Mouse (Mus musculus) stomach, embryonic 15.5 days (tissue): ENCODE data around the gene Tm7sf3. TPM values are rescaled to one million over a fixed set of nuclear protein-coding genes. Genes with fewer than 3 reads are reported as not detected.

Source experiments
- ATAC-seq: fragments of 200-750 bp; cut with Nextera tagmentation; 2 replicates; pipeline ENCODE4 v1.8.0; 2017; ENCODE audit warnings: low read depth, moderate number of reproducible peaks, moderate TSS enrichment; ENCODE audit not compliant: insufficient read depth, low FRiP score
- H3K27ac ChIP-seq: fragments of 300-500 bp; sonication (generic); 2 replicates; pipeline ENCODE4 v1.5.1; 2015; ENCODE audit warnings: mild to moderate bottlenecking, inconsistent platforms
- H3K27me3 ChIP-seq: fragments of 300-500 bp; sonication (generic); replicated peaks from 2 replicates; pipeline ENCODE4 v1.6.1; 2015; ENCODE audit warnings: inconsistent platforms
- H3K36me3 ChIP-seq: fragments of 300-500 bp; sonication (generic); 2 replicates; pipeline ENCODE4 v1.6.1; 2015; ENCODE audit warnings: inconsistent platforms
- H3K4me1 ChIP-seq: fragments of 300-500 bp; sonication (generic); 2 replicates; pipeline ENCODE4 v1.6.1; 2015; ENCODE audit warnings: inconsistent platforms
- H3K4me2 ChIP-seq: fragments of 300-500 bp; sonication (generic); 2 replicates; pipeline ENCODE4 v1.6.1; 2015; ENCODE audit warnings: mild to moderate bottlenecking, inconsistent platforms
- H3K4me3 ChIP-seq: fragments of 300-500 bp; sonication (generic); replicated peaks from 2 replicates; pipeline ENCODE4 v1.5.1; 2015; ENCODE audit warnings: inconsistent platforms
- H3K9ac ChIP-seq: fragments of 300-500 bp; sonication (generic); 2 replicates; pipeline ENCODE4 v1.6.1; 2015; ENCODE audit warnings: inconsistent platforms
- H3K9me3 ChIP-seq: fragments of 300-500 bp; sonication (generic); 2 replicates; pipeline ENCODE4 v1.6.1; 2016; ENCODE audit warnings: inconsistent platforms
- WGBS: fragments of 180-500 bp; shearing (Covaris S2); methylation state at CpG from one replicate; pipeline ENCODE4 v1.1.7; 2015; 5-methylcytosine and 5-hydroxymethylcytosine counted together
- polyA plus RNA-seq: library from polyadenylated mRNA; unstranded; fragments of >200 nt; fragmentation: Nextera tagmentation; extraction: Ambion mirVana; gene quantifications from 2 replicates; pipeline ENCODE4 v1.2.1, GENCODE M21; 2015

The Tm7sf3 gene
- polyA plus RNA-seq, 1 experiment from 2014 or later, result 36.1 TPM

DNA sequence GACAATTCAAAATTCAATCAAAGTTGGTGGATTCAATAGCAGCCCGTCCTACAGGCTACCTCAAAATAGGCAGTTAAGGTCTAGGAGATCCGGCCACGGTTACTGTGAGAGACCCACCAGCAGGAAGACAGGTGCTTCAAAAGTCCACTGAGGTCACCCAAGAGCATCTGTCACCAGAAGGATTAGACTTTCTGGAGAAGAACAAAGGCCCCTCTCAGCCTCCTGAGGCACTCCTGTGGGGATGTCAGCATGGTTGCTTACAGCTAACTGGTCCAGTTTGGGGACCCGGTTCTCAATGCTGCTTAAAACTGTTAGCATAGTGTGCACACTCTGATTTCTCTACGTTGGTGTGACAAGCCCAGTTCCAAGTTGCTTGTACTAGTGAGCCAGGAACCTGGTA lies 29.5 kb upstream of the Tm7sf3 start:
- no peak for ATAC-seq
- Histone ChIP-seq H3K27ac (no peak overlapping the region), H3K9me3 (no peaks in the 10 kb centered on the region), H3K36me3 (no peaks in the 10 kb centered on the region), H3K4me1 (no peaks in the 10 kb centered on the region), H3K4me3 (no peak overlapping the region), H3K9ac (no peak overlapping the region), H3K4me2 (no peak overlapping the region), H3K27me3 (no peaks in the 10 kb centered on the region)
- WGBS, result 62% methylated on average over 5 of the region's 5 CpGs

DNA sequence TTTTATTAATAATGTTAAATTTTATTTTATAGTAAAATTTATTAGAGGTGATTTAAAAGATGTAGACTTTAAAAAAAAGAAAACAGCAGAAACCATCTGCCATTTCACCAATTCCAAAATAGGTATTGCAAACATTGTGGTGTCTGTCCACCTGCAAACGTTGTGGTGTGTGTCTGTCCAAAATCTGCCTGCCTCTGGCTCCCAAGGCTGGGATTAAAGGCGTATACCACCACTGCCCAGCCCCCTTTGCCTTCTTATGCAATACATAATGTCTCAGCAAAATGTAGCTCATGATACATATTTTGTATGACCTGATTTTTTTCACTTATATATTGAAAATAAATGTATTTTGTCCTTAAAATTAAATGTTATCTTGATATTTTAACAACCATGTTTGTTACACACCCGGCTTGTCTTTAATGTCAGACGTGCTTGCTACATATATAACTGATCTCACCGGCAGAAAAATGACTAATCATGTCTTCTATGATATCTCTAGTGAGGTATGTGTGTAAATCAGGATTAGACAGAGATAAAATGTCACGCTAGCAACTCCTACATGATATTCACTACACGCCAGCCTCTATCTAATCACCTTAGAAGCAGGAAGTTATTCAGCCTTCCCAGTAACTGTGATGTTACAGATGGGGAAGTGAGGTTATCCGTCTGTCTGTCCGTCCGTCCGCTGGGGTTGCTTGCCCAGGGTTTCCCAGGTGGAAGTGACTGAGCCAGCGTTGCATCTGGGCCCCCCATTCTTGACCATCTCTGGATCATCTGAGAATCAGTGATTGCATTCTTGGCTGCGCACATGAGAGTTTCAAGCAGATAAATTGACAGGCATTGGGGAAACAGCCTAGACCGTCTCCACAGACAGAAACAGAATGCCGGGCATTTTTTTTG lies 28.6 kb upstream of the Tm7sf3 start:
- Histone ChIP-seq H3K4me3 (no peak overlapping the region), H3K4me2 (no peak overlapping the region), H3K27me3 (no peaks in the 10 kb centered on the region), H3K9ac (no peak overlapping the region), H3K27ac (no peak overlapping the region), H3K9me3 (no peaks in the 10 kb centered on the region), H3K36me3 (no peaks in the 10 kb centered on the region), H3K4me1 (no peaks in the 10 kb centered on the region)
- no peak for ATAC-seq
- WGBS, result 74% methylated on average over 15 of the region's 15 CpGs

DNA sequence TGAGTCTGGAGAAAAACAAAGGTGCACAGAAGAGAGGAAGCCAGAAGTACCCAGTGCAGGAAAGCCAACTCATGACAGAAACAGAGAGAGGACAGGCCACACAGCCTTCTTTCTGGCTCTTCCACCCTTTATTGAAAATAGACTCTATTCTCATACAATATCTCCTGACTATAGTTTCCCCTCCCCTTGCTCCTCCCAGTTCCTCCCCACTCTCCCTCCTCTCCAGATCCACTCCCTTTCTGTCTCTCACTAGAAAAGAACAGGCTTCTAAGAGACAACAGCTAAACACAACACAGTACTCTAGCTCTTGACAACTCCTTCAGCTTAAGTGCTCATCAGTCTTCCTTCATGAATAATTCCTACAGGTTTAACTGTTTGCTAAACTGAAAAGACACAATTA lies 26.0 kb upstream of the Tm7sf3 start:
- Histone ChIP-seq H3K4me2 (no peak overlapping the region), H3K27ac (no peak overlapping the region), H3K27me3 (no peaks in the 10 kb centered on the region), H3K9me3 (no peaks in the 10 kb centered on the region), H3K4me1 (no peaks in the 10 kb centered on the region), H3K36me3 (no peaks in the 10 kb centered on the region), H3K9ac (no peak overlapping the region), H3K4me3 (no peak overlapping the region)
- no peak for ATAC-seq

DNA sequence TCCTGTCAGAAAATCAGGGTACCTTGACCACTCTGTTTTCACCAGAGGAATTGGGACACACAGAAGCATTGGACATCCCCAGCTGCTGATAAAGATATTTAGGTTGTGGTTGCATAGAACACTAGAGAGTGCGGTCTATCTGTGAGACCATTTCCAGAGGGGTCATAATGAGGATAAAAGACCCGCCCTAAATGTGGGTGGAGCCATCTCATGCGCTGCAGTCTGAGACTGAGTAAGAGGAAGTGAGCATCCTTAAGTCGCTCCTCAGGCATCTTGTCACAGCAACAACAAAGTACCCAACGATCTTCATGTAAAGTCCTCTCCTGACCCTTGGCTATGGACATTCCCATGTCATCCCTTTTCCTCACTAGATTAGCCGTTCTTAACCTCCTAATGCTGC lies 24.2 kb upstream of the Tm7sf3 start:
- WGBS, result 69% methylated on average over 6 of the region's 6 CpGs
- H3K9ac ChIP-seq, result no peak overlapping the region
- no peak overlapping the region for H3K4me3 ChIP-seq
- H3K27ac ChIP-seq, result no peak overlapping the region
- ATAC-seq, result no peak
- no peaks in the 10 kb centered on the region for H3K27me3 ChIP-seq
- H3K36me3 ChIP-seq, result no peaks in the 10 kb centered on the region
- H3K4me2 ChIP-seq, result no peak overlapping the region
- H3K4me1 ChIP-seq, result no peaks in the 10 kb centered on the region
- no peaks in the 10 kb centered on the region for H3K9me3 ChIP-seq

DNA sequence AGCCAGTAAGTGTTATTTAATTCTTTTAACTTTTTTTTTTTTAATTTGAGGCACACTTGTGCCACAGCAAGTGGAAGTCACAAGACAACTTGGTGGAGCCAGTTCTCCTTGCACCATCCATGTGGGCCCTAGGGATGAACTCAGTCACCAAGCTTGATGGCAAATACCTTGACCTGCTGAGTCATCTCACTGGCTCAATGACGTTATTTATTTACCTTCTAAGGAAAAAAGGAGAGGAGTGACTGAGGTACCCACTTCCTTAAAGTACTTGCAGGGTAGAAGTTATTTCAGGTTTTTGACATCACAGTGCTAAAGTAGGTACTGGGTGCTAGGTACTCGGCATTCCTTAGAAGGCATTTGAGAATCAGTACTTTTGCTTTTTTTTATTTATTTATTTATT lies 22.8 kb upstream of the Tm7sf3 start:
- ATAC-seq, result peak; percentile 27; the same call in 1 of the 2 replicates
- Histone ChIP-seq H3K9ac (no peak overlapping the region), H3K4me2 (no peak overlapping the region), H3K27ac (no peak overlapping the region), H3K27me3 (no peaks in the 10 kb centered on the region), H3K36me3 (no peaks in the 10 kb centered on the region), H3K4me1 (no peaks in the 10 kb centered on the region), H3K4me3 (no peak overlapping the region), H3K9me3 (no peaks in the 10 kb centered on the region)
- 69% methylated on average over 2 of the region's 2 CpGs for WGBS

DNA sequence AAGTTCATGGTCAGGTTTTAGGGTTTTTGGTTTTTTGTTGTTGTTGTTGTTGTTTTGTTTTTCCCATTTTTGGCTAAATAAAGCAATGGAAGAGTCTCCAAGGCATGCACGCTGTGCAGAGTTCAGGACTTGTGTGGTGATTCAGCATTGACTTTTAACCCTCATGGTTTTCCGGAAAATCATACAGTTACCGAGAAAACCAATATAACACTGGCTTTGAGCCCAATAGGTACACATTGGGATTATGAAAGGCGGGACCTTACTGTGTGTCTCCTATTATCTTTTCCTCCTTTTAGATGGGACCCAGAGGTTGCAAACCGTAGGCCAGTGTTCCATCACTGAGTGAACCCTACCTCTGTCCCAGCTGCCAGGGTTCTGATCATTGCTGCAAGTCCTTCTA lies 22.3 kb upstream of the Tm7sf3 start:
- Histone ChIP-seq H3K36me3 (no peaks in the 10 kb centered on the region), H3K9ac (no peak overlapping the region), H3K27ac (no peak overlapping the region), H3K9me3 (no peaks in the 10 kb centered on the region), H3K27me3 (no peaks in the 10 kb centered on the region), H3K4me1 (no peaks in the 10 kb centered on the region), H3K4me2 (no peak overlapping the region), H3K4me3 (no peak overlapping the region)
- WGBS, result 82% methylated on average over 5 of the region's 5 CpGs
- no peak for ATAC-seq

DNA sequence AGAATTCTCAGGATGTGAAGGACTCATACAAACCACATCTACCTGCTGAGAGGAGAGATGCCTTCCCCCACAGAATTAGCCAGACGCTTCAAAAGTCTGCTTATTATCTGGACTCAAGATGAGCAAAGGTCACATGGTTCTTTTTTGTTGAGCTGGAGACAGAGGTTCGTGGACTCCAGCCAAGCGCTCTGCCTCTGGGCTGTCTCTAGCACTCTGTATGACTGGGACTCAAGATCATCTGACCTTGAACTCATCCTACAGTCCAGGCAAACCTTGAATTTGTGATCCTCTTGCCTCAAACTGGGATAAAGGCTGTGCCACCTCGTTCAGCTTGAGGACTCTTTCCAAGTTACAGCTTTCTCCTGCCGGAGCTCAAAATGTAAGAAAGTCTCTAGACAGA lies 21.5 kb upstream of the Tm7sf3 start:
- Histone ChIP-seq H3K27ac (no peak overlapping the region), H3K27me3 (no peaks in the 10 kb centered on the region), H3K9me3 (no peaks in the 10 kb centered on the region), H3K4me2 (no peak overlapping the region), H3K9ac (no peak overlapping the region), H3K36me3 (no peaks in the 10 kb centered on the region), H3K4me1 (no peaks in the 10 kb centered on the region), H3K4me3 (no peak overlapping the region)
- 60% methylated on average over 5 of the region's 5 CpGs for WGBS
- ATAC-seq, result no peak

DNA sequence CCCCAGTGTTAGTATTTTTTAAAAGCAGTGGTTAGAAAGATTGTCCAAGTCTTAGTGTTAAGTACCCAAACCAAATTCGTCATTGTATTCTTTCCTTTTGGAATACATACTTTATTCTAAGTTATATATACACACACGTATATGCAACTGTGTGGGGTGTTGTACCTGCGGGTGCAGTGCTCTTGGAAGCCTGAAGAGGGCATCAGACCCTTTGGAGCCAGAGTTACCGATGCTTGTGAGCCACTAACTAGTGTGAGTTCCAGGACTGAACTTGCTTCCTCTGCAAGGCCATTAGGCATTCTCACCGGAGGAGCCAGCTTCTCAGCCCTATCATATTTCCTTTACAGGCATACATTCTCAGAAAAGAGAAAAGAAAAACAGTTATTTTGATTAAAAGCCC lies 20.1 kb upstream of the Tm7sf3 start:
- no peak overlapping the region for H3K4me2 ChIP-seq
- no peak for ATAC-seq
- no peaks in the 10 kb centered on the region for H3K9me3 ChIP-seq
- no peaks in the 10 kb centered on the region for H3K4me1 ChIP-seq
- no peaks in the 10 kb centered on the region for H3K36me3 ChIP-seq
- no peak overlapping the region for H3K27ac ChIP-seq
- no peaks in the 10 kb centered on the region for H3K27me3 ChIP-seq
- H3K4me3 ChIP-seq, result no peak overlapping the region
- no peak overlapping the region for H3K9ac ChIP-seq
- WGBS, result 33% methylated on average over 5 of the region's 5 CpGs

DNA sequence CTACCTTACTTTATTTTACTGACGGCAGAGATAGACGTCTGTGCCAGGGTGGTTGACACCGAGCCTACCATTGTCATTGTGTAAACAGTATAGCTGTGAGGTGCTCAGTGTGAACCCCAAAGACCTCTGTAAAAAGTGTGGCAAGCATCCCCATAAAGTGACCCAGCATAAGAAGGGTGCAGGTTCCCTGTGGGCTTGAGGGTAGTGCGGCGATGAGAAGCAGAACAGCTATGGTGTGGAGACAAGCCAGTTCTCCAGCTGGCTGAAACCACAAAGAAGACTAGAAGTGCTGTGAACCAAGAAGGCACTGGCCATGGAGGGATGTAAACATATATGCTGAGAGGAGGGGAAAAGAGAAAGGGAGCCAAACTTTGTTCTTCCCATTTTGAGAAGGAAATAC lies 19.0 kb upstream of the Tm7sf3 start:
- no peaks in the 10 kb centered on the region for H3K9me3 ChIP-seq
- H3K4me2 ChIP-seq, result no peak overlapping the region
- 62% methylated on average over 5 of the region's 5 CpGs for WGBS
- H3K4me1 ChIP-seq, result no peaks in the 10 kb centered on the region
- H3K36me3 ChIP-seq, result no peaks in the 10 kb centered on the region
- no peaks in the 10 kb centered on the region for H3K27me3 ChIP-seq
- H3K4me3 ChIP-seq, result no peak overlapping the region
- H3K9ac ChIP-seq, result no peak overlapping the region
- no peak for ATAC-seq
- H3K27ac ChIP-seq, result no peak overlapping the region

DNA sequence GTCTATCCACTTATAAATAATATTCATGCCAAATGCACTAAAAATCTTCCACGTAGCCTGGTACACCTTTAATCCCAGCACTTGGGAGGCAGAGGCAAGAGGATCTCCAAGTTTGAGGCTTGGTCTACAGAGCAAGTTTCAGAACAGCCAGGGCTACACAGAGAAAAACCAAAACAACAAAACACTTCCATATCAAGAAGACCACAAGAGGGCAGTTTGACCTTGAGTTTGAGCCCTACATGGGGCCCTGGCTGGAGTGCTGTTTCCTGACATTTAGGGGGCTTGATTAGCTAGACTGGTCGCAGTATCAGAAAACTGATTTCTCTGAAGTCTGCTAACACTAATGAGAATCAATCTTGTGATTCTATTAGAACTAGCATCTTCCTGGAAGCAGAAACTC lies 18.0 kb upstream of the Tm7sf3 start:
- H3K27me3 ChIP-seq, result no peaks in the 10 kb centered on the region
- no peaks in the 10 kb centered on the region for H3K9me3 ChIP-seq
- H3K27ac ChIP-seq, result no peak overlapping the region
- H3K4me2 ChIP-seq, result no peak overlapping the region
- no peaks in the 10 kb centered on the region for H3K36me3 ChIP-seq
- no peak for ATAC-seq
- no peak overlapping the region for H3K4me3 ChIP-seq
- WGBS, result 50% methylated on average over 2 of the region's 2 CpGs
- no peak overlapping the region for H3K9ac ChIP-seq
- no peaks in the 10 kb centered on the region for H3K4me1 ChIP-seq

DNA sequence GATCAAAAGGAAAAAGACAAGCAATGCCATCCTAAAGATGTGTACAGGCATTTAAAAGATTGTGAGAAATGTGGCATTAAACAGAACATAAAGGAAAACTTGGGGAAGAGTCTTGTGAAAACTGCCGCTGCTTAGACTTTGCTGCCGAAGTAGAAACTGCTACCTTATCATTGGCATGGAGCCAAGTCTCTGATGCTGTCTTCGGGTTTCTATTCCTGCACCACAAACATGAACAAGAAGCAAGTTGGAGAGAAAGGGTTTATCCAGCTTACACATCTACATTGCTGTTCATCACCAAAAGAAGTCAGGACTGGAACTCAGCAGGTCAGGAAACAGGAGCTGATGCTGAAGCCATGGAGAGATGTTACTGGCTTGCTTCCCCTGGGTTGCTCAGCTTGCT lies 10.6 kb upstream of the Tm7sf3 start:
- Histone ChIP-seq H3K4me1 (no peaks in the 10 kb centered on the region), H3K9me3 (no peaks in the 10 kb centered on the region), H3K27me3 (no peaks in the 10 kb centered on the region), H3K9ac (no peak overlapping the region), H3K4me2 (no peak overlapping the region), H3K36me3 (no peaks in the 10 kb centered on the region; the same call in 1 of the 2 replicates), H3K4me3 (no peak overlapping the region), H3K27ac (no peak overlapping the region)
- no peak for ATAC-seq
- 61% methylated on average over 3 of the region's 3 CpGs for WGBS

DNA sequence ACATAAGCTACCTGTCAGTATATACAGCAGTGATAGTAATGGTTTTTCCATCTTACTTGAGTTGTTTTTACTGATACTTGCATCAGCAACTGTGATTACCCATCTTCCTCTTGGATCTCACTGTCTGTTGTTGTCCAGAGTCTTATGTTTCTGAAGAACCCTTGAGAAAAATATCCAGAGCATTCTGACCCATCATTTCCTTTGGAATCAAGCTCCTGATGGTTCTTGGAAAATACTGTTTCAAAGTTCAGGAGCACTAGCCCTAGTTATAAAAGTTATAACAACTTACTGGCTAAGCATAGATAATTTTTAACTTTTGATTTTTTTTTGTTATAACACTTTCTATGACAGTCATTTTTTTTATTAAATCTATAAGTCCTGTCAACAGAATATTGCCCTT lies 8.8 kb upstream of the Tm7sf3 start:
- ATAC-seq, result no peak
- H3K4me1 ChIP-seq, result no peaks in the 10 kb centered on the region
- H3K27me3 ChIP-seq, result no peaks in the 10 kb centered on the region
- no peak overlapping the region for H3K27ac ChIP-seq
- no peak overlapping the region for H3K4me2 ChIP-seq
- no peaks in the 10 kb centered on the region for H3K9me3 ChIP-seq
- H3K9ac ChIP-seq, result no peak overlapping the region
- no peaks in the 10 kb centered on the region; the same call in 1 of the 2 replicates for H3K36me3 ChIP-seq
- no peak overlapping the region for H3K4me3 ChIP-seq

DNA sequence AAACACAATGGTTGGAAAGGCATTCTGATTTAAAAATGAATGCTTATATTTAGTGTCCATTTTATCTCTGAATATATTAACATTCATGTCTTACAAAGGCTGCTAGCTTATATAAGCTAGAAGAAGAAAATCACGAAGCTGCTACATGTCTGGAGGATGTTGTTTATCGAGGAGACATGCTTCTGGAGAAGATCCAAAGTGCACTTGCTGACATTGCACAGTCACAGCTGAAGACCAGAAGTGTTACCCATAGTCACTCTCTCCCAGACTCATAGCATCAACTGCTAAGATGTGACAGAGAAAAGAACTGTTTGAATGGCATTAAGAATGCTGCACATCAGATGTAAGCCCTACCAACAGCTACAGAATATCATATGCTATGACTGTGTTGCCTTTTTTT lies 7.4 kb upstream of the Tm7sf3 start:
- Histone ChIP-seq H3K4me3 (no peak overlapping the region), H3K9me3 (no peaks in the 10 kb centered on the region), H3K9ac (no peak overlapping the region), H3K27me3 (no peaks in the 10 kb centered on the region), H3K4me2 (no peak overlapping the region), H3K27ac (no peak overlapping the region), H3K36me3 (no peaks in the 10 kb centered on the region; the same call in 1 of the 2 replicates), H3K4me1 (no peaks in the 10 kb centered on the region)
- ATAC-seq, result no peak
- WGBS, result 49% methylated on average over 2 of the region's 2 CpGs
